Mouse (Mus musculus): ENCODE measurements around the gene Cyth1.

DNA sequence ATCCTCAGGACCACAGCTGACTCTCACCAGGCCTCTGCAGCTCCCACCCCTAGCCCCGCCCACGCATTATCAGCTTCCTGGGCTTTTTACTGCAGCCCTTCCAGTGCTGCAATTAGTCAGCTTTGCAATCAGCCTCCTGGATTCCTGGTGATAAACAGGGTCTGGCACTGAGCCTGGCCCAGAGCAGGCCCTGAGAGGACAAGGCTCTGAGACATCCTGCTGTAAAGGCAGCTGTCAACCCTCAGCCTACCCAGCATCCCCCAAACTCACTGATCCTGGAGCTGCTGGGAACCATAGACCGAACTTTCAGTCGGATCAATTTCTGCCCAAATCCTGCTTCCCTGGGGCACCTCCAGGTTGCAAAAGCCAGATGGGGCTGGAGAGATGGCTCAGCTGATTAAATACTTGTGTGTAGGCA lies 114.6 kb downstream of the Cyth1 start:
- no peak for TF ChIP-seq CTCF (IDR thresholded peaks at IDR 0.05; ENCODE audit: extremely low read depth, insufficient read length, insufficient replicate concordance, low read depth, low read length)
- no peak for TF ChIP-seq POLR2A (IDR thresholded peaks at IDR 0.05; ENCODE audit: low read depth, low read length)
